Mouse (Mus musculus) left cerebral cortex, postnatal 14 days (tissue): Measurements from ENCODE around the gene Doc2b. TPM values are rescaled to one million over a fixed set of nuclear protein-coding genes. Genes with fewer than 3 reads are reported as not detected.

ENCODE experiments used
- DNase-seq, 2 experiments: peaks; one replicate each; pipeline ENCODE4 v3.0.0; 2021 to 2022; ENCODE audit warnings: low spot score in 2 of 2, mixed read lengths in 1 of 2
- intact Hi-C: fragments of 180-260 bp; cut with DNase I; formaldehyde crosslinking; loops from one replicate; pipeline ENCODE4 v1.15.1; 2025
- total RNA-seq, 2 experiments: library from RNA; stranded (reverse); gene quantifications; 2 replicates each; pipeline ENCODE4 v1.2.3; 2021

Gene Doc2b
- total RNA-seq, 2 experiments from 2014 or later, result 25.0 to 34.4 TPM

GRCm38 (mm10) chr11:75795321-75795636, 570 bp downstream of the Doc2b start:
- no peak for DNase-seq
- intact Hi-C loops, result no loop called here

DNA sequence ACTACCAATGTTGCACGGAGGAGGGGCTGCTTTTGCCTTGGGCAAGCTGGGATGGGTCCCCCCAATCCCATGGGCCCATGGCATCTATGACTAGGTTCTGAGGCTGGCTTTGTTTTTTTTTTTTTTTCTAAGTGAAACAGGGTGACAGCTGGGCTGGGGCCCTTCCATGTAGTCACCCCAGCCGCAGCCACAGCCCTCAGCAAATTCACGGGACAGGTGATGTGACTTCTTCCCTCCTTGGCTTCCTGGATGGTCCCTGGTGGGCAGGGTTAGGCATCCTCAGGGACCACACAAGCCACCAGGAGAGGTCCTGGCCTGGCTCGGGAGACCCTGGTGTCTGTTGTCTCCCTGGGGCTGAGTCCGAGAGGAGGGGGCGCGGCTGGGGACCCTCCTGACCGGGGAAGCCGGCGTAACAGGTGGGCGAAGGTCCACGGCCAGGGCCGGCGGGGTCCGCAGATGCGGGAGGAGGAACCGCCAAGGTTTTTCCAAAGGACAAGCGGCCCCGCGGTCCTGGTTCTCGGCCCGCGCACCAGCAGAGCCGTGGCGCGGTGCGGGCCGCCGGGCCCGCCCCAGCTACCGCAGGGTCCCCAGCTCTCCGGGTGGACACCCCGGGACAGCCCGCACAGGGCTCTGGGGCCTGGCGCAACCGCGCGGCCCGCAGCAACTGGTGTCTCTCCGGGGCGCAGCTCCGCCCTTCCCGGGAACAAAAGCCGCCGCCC, 1.1 kb downstream of the Doc2b start:
- intact Hi-C loops, result no loop called here

GRCm38 (mm10) chr11:75793351-75793750, 2.5 kb downstream of the Doc2b start:
- intact Hi-C loops, result no loop called here
- DNase-seq, result no peak

More for the DNA sequence above, 1.1 kb downstream of the Doc2b start:
- DNase-seq, result no peak

DNA sequence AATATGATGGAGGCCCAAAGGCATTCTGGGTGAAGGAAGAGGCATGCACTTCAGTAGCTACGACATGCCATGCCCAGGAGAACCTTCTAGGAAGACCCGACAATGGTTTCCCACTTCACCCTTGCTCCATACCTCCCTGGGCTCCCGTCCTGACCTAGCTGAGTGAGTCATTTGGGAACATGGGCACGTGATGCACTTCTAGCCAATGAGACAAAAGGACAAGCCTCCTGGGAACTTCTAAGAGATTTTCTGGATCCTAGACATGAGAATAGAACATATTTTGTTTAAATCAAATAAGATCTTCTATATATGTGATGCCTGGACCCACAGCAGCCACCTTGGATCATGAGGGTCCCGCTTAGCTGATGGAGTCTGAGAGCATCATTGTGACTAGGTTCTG, 3.3 kb downstream of the Doc2b start:
- DNase-seq, result no peak
- intact Hi-C loops, result no loop called here

DNA sequence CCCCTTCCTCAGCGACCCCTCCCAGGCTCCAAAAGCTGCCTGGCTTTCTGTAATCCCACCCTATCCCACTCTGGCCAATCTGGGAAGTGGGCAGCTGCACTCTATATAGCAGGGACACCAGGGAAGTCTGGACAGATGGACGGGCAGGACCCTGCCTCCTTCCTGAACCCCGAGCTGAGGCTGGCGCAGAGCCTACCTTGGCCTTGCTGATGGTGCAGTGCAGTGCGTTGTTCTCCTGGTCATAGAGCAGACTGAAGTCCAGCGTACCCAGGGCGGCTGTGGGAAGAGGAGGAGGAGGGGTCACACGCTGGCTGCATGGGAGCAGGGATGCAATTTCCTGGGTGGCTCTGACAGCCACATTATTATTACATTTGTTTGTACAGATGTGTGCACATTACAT, 10.0 kb downstream of the Doc2b start:
- no peak for DNase-seq
- intact Hi-C loops, result loop anchor here (10.0 kb wide), 1 partner anchor 289 kb away; no protein-coding TSS in a partner anchor

DNA sequence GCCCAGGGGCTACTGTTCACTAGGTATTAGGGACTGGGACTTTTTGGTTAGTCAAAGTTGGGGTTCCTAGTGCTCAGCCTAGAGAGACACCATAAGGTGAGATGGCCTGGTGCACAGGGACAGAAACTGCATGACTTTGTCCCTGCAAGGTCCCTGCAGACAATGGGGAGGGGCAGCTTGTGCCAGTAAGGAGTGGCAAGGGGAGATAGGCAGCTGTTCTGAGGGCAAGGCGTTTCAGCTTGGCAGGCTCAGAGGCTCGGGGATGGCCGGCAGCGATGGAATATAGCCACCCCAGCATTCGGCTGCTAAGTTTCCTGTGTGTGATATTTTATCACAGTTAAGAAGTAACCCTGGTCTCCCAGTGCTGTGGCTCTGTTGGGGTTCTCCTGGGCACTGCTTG, 12.1 kb downstream of the Doc2b start:
- DNase-seq, result no peak
- intact Hi-C loops, result loop anchor here (2.0 to 10.0 kb wide), 4 partner anchors 119 to 383 kb away; no protein-coding TSS in a partner anchor

- intact Hi-C loops, result loop anchor here (2.0 to 10.0 kb wide), 4 partner anchors 120 to 385 kb away; no protein-coding TSS in a partner anchor
- peak; percentile 65 to 76 for DNase-seq
These were observed 13.9 kb downstream of the Doc2b start for GRCm38 (mm10) chr11:75781919-75782318.

DNA sequence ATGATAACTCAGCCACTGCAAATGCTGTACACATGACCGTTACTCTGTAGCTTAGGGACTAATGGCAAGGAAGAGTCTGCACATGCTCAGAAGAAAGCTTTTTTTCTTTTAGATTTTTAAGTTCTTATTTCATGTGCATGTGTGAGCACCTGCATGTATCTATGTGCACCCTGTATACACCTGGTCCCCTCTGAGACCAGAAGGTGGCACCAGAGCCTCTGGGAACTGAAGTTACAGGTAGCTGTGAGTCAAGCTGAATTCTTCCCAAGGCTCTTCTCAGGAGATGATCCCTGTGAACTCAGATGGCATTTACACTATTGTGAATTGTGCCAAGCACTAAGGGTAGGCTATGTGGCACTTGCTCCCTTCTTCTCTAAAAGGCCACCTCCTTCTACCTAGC, 19.9 kb downstream of the Doc2b start:
- no peak for DNase-seq
- intact Hi-C loops, result no loop called here

- intact Hi-C loops, result no loop called here
These were observed 23.3 kb downstream of the Doc2b start for GRCm38 (mm10) chr11:75772562-75772961.

DNA sequence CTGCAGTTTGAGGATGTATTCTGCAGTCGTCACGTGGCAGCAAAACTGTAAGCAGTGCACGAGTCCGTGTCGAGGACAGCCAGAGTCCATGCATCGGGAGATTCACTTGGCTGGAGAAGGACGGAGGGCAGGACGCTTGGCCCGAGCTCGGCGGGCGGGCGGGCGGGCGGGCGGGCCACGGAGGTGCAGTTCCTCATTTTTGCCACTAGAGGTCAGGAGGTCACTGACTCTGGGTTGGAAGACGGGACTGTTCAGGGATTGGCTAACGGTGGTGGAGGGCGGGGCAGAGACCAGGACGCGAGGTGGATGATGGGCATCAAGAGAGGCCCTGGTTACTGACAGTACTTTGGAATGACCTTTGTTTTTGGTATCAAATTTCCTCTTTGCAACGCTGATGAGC, 26.6 kb downstream of the Doc2b start:
- DNase-seq, result peak; percentile 76 to 81
- intact Hi-C loops, result no loop called here

More at GRCm38 (mm10) chr11:75772562-75772961, 23.3 kb downstream of the Doc2b start:
- no peak for DNase-seq

DNA sequence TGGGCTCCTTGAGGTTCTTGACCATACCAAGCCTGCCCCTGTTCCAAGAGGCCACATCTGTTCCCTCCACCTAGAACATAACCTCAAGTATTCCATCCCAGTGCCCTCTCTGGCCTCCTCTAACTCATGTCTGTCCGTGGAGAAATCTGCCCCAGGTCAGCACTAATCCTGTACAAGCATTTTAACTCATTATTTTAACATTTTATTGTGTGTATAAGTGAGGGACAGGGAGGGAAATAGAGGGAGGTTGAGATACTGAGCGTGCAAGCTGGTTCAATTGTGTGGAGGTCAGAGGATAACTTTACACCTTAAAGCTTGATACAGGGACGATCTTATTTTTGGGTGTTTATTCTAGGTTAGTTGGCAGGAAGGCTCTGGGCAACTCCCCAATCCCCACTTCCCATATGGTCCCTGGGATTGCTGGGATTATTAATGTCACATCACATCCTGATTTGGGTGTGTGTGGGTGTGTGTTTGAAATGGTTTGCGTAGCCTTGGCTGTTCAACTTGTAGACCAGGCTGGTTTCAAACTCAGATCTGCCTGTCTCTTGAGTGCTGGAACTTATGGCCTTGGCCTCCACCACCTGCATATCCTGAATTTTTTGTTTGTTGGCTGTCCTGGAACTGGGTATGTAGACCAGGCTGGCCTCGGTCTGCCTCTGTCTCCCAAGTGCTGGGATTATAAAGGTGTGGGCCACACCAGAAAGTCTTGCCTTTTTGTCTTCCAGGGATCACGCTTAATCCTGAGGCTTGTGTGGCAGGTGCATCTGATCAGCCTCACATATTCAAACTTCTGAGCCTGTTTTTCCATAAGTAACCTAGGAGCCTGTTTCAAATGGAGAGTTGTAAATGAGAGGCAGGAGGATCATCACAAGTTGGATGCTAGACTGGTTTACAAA, 27.5 kb downstream of the Doc2b start:
- intact Hi-C loops, result no loop called here
- peak; percentile 37 for DNase-seq

DNA sequence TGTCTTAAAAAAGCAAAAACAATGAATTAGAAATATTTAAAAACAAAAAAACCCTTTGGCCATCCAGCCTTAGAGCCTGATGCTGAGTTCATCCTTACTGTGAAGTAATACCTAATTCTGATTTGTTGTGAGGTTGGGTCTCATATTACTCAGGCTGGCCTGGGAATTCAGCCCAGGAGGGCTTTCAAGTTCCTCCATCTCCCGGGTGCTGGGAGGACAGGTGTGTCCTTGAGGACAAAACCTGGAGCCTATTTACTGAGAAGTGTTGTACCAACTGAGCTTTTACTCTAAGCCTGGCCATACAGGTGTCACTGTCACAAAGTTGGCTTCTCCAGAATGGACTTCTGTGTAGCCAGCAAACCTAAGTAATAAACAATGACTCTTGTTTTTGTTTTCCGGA, 28.8 kb downstream of the Doc2b start:
- no peak for DNase-seq
- intact Hi-C loops, result no loop called here

GRCm38 (mm10) chr11:75765161-75765560, 30.7 kb downstream of the Doc2b start:
- intact Hi-C loops, result no loop called here
- DNase-seq, result no peak

GRCm38 (mm10) chr11:75764521-75765023, 31.3 kb downstream of the Doc2b start:
- intact Hi-C loops, result no loop called here
- DNase-seq, result no peak

- intact Hi-C loops, result no loop called here
- DNase-seq, result no peak
These were observed 33.1 kb downstream of the Doc2b start for GRCm38 (mm10) chr11:75762708-75763107.

GRCm38 (mm10) chr11:75760785-75761184, 35.1 kb downstream of the Doc2b start:
- intact Hi-C loops, result no loop called here
- DNase-seq, result no peak

- no peak for DNase-seq
- intact Hi-C loops, result no loop called here
These were observed 37.3 kb downstream of the Doc2b start for GRCm38 (mm10) chr11:75758553-75758952.

GRCm38 (mm10) chr11:75756687-75757086, 39.2 kb downstream of the Doc2b start:
- no peak for DNase-seq
- intact Hi-C loops, result no loop called here

GRCm38 (mm10) chr11:75751082-75751481, 44.8 kb downstream of the Doc2b start:
- intact Hi-C loops, result no loop called here

DNA sequence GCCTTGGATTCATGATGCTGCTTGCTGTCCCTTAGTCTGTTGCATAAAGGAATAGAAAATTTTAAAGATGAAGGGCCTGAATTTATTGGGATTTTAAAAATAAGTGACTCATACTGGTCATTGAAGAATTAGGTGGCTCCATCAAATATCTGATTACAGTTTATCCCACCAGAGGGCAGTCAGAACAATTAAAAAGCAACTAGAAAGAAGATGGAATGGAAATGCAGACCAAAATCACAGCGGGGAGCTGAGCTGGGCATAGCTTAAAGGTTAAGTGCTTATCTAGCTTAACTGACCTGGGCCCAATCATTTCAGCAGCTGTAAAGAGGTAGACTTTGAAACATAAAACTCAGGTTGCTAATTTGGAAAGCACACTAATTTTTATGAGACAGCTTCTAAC, 45.3 kb downstream of the Doc2b start:
- intact Hi-C loops, result no loop called here

More at GRCm38 (mm10) chr11:75751082-75751481, 44.8 kb downstream of the Doc2b start:
- no peak for DNase-seq

More for the DNA sequence above, 45.3 kb downstream of the Doc2b start:
- no peak for DNase-seq
